Comparison of ENCODE assay signal across 13 mouse cellular contexts in the genomic region with DNA sequence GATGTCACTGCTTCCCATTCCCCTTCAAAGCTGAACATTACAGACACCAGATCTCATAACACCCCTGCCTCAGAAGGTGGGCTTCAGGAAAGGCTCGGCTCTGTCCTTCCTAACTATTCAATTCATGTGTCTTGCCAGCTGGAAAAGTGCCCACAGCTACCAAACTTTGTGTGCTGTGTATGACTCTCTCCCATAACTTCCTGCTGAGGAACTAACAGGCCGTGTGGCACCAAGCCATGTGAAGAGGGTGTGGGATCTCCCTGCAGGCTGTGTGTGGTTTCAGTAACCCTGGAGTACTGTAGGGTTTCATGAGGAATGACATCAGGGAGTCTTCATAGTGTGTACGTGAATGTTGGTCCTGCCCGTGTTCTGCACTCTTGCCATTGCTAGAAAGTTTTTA.
A peak's percentile ranks its signal among the peaks of the same experiment; 100 is the strongest.
DNase-seq lines count a peak whose midpoint lies in the region; ATAC-seq and TF ChIP-seq lines count a peak whose summit lies in the region.
"Had no signal": no experiment of that assay in that cellular context is flagged by ENCODE, and none has a peak within 500 bp of the region (broad histone marks: within the 10 kb centered on the region; RNA-seq: fewer than 3 reads in every experiment).

No protein-coding gene starts in this region.

- no peaks in the 10 kb centered on the region for H3K27me3 ChIP-seq in hindbrain, postnatal 0 days (ENCODE audit: insufficient read depth, low read length)
- H3K27me3 ChIP-seq in hindbrain, embryonic 16.5 days (replicated peaks; ENCODE audit: control insufficient read depth, insufficient read depth, low read length): no peaks in the 10 kb centered on the region
- H3K27me3 ChIP-seq in midbrain, postnatal 0 days (ENCODE audit: insufficient read depth, low read length): no peaks in the 10 kb centered on the region
- H3K27me3 ChIP-seq in midbrain, embryonic 14.5 days (ENCODE audit: control insufficient read depth, insufficient read depth, low read length): no peaks in the 10 kb centered on the region
- H3K27me3 ChIP-seq: liver, embryonic 13.5 days had no signal

- 40% methylated on average over 4 of the region's 4 CpGs for WGBS in hindbrain, postnatal 0 days
- WGBS in hindbrain, embryonic 16.5 days: 65% methylated on average over 4 of the region's 4 CpGs
- WGBS in midbrain, postnatal 0 days: 74% methylated on average over 4 of the region's 4 CpGs
- WGBS in midbrain, embryonic 14.5 days: 81% methylated on average over 4 of the region's 4 CpGs

- no peak overlapping the region for H3K9ac ChIP-seq in hindbrain, postnatal 0 days (replicated peaks; ENCODE audit: low read length)
- no peak overlapping the region for H3K9ac ChIP-seq in hindbrain, embryonic 16.5 days (ENCODE audit: low read depth, low read length)
- no peak overlapping the region for H3K9ac ChIP-seq in midbrain, postnatal 0 days (replicated peaks; ENCODE audit: low read length, poor library complexity, severe bottlenecking)
- H3K9ac ChIP-seq in midbrain, embryonic 14.5 days (replicated peaks; ENCODE audit: low read length): no peak overlapping the region
- H3K9ac ChIP-seq: liver, embryonic 13.5 days had no signal

- H3K36me3 ChIP-seq in hindbrain, postnatal 0 days (ENCODE audit: insufficient read depth, low read length): no peaks in the 10 kb centered on the region
- no peaks in the 10 kb centered on the region for H3K36me3 ChIP-seq in hindbrain, embryonic 16.5 days (ENCODE audit: control insufficient read depth, insufficient read depth, low read length)
- H3K36me3 ChIP-seq in midbrain, postnatal 0 days (ENCODE audit: insufficient read depth, low read length): no peaks in the 10 kb centered on the region
- H3K36me3 ChIP-seq in midbrain, embryonic 14.5 days (ENCODE audit: control insufficient read depth, insufficient read depth, low read length): no peaks in the 10 kb centered on the region
- H3K36me3 ChIP-seq: liver, embryonic 13.5 days had no signal

- H3K4me2 ChIP-seq in hindbrain, postnatal 0 days (ENCODE audit: low read depth, low read length): no peak overlapping the region
- no peak overlapping the region for H3K4me2 ChIP-seq in hindbrain, embryonic 16.5 days (ENCODE audit: low read length)
- no peak overlapping the region for H3K4me2 ChIP-seq in midbrain, postnatal 0 days (ENCODE audit: low read depth, low read length, poor library complexity, severe bottlenecking)
- no peak overlapping the region for H3K4me2 ChIP-seq in midbrain, embryonic 14.5 days (ENCODE audit: low read length)
- H3K4me2 ChIP-seq: liver, embryonic 13.5 days had no signal

- H3K4me1 ChIP-seq in hindbrain, postnatal 0 days (ENCODE audit: insufficient read depth, low read length): no peaks in the 10 kb centered on the region
- no peaks in the 10 kb centered on the region for H3K4me1 ChIP-seq in hindbrain, embryonic 16.5 days (ENCODE audit: control insufficient read depth, insufficient read depth, low read depth, low read length)
- no peaks in the 10 kb centered on the region for H3K4me1 ChIP-seq in midbrain, postnatal 0 days (ENCODE audit: insufficient read depth, low read length)
- no peaks in the 10 kb centered on the region for H3K4me1 ChIP-seq in midbrain, embryonic 14.5 days (ENCODE audit: control insufficient read depth, insufficient read depth, low read length)
- H3K4me1 ChIP-seq: liver, embryonic 13.5 days had no signal

- H3K4me3 ChIP-seq in hindbrain, postnatal 0 days (ENCODE audit: low read length): no peak overlapping the region
- no peak overlapping the region for H3K4me3 ChIP-seq in hindbrain, embryonic 16.5 days (ENCODE audit: low read length)
- no peak overlapping the region for H3K4me3 ChIP-seq in midbrain, postnatal 0 days (ENCODE audit: low read depth, low read length)
- no peak overlapping the region for H3K4me3 ChIP-seq in midbrain, embryonic 14.5 days (replicated peaks; ENCODE audit: low read depth, low read length)
- no peak overlapping the region for H3K4me3 ChIP-seq in layer of hippocampus, adult 2 months
- H3K4me3 ChIP-seq: liver, embryonic 13.5 days had no signal

- no peak overlapping the region for H3K27ac ChIP-seq in hindbrain, postnatal 0 days
- H3K27ac ChIP-seq in hindbrain, embryonic 16.5 days (ENCODE audit: low read depth, low read length): no peak overlapping the region
- no peak overlapping the region for H3K27ac ChIP-seq in midbrain, postnatal 0 days (ENCODE audit: low read depth, low read length)
- H3K27ac ChIP-seq in midbrain, embryonic 14.5 days (replicated peaks; ENCODE audit: low read depth, low read length): no peak overlapping the region
- no peak overlapping the region for H3K27ac ChIP-seq in layer of hippocampus, adult 2 months
- H3K27ac ChIP-seq: liver, embryonic 13.5 days had no signal

- no peak for ATAC-seq in hindbrain, postnatal 0 days
- no peak for ATAC-seq in hindbrain, embryonic 16.5 days
- ATAC-seq in midbrain, postnatal 0 days (ENCODE audit: low FRiP score): no peak
- ATAC-seq in midbrain, embryonic 14.5 days (ENCODE audit: low FRiP score, low TSS enrichment): no peak

- peak; percentile 4 for DNase-seq in adrenal gland, postnatal 10 days
- no peak for DNase-seq in adrenal gland, adult 8-10 months
- peak; percentile 32 for DNase-seq in hindbrain, postnatal 0 days (ENCODE audit: low spot score)
- peak; percentile 17 for DNase-seq in midbrain, postnatal 0 days (ENCODE audit: low spot score)
- DNase-seq in midbrain, embryonic 14.5 days: no peak
- peak; percentile 39 for DNase-seq in lung, postnatal 14 days
- no peak for DNase-seq in layer of hippocampus, adult 2 months (ENCODE audit: low spot score in 2 of 2)
- DNase-seq: adrenal gland, postnatal 25 days; cerebellum, adult 8-10 months; kidney, adult 9 months; liver, embryonic 13.5 days; right cerebral cortex, postnatal 25 days had no signal

- no peaks in the 10 kb centered on the region for H3K9me3 ChIP-seq in hindbrain, postnatal 0 days (ENCODE audit: low read length)
- H3K9me3 ChIP-seq in hindbrain, embryonic 16.5 days (ENCODE audit: control insufficient read depth, low read length): no peaks in the 10 kb centered on the region
- no peaks in the 10 kb centered on the region for H3K9me3 ChIP-seq in midbrain, postnatal 0 days (ENCODE audit: low read length)
- no peaks in the 10 kb centered on the region for H3K9me3 ChIP-seq in midbrain, embryonic 14.5 days (ENCODE audit: control insufficient read depth, low read length)
- H3K9me3 ChIP-seq: liver, embryonic 13.5 days had no signal

- no peak for TF ChIP-seq CTCF in hindbrain, postnatal 0 days (IDR thresholded peaks at IDR 0.05; ENCODE audit: low read depth)
- TF ChIP-seq CTCF in midbrain, postnatal 0 days (IDR thresholded peaks at IDR 0.05): no peak
- no peak for TF ChIP-seq CTCF in layer of hippocampus, adult 2 months (conservative IDR thresholded peaks at IDR 0.05)

Comparison
In these comparisons a context has a peak if more than half of its experiments do, and no peak if none do; other contexts are left out.
1. DNase-seq: peak in adrenal gland, postnatal 10 days (single experiment), hindbrain, postnatal 0 days (single experiment), midbrain, postnatal 0 days (single experiment) and lung, postnatal 14 days (single experiment); none in adrenal gland, adult 8-10 months (single experiment), midbrain, embryonic 14.5 days (single experiment) and layer of hippocampus, adult 2 months (0 of 2).